Mouse (Mus musculus) ES-CJ7 (cell line): ENCODE data around the gene Spag16.

Experiments used
- DNase-seq: peaks from one replicate; pipeline ENCODE4 v3.0.0; 2011; ENCODE audit warnings: low read depth, low spot score

The Spag16 gene

DNA sequence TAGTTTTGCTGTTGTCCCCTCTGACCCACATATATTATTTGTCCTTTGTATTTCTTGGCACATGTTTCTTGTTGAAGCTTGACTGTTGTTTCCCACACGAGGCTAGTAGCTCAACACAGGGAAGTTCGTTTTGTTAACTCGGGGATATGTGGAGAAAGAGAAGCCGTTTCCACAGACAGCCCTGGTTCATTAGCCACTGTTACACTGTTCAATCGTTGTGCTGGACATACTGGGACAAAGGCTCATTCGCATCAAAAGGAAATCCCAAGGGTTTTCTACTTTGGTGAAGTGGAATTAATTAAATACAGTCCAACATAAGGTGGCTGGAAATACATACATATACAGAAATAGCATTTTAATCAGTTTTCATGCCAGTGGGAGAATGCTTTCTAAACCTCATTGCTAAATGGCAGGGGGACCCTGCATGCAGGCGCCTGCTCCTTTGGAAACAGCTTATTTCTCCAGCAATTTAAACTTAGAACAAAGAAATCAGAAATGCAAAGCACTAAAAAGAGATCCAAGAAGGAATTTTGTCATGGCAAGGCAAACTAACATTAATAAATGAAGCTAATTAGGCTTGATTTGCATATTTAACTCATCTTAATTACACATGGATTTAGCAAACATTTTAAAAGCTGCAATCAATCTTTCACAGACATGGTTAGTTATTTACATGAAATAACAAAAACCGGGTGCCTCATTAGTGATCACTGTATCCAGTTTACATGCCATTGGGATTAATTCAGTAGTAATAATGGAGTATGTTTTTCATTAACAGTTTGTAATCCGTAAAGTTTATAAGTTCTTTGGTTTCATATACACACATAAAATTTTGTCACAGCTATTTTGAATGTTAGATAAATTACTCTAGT, 615.7 kb downstream of the Spag16 start:
- no peak for DNase-seq

DNA sequence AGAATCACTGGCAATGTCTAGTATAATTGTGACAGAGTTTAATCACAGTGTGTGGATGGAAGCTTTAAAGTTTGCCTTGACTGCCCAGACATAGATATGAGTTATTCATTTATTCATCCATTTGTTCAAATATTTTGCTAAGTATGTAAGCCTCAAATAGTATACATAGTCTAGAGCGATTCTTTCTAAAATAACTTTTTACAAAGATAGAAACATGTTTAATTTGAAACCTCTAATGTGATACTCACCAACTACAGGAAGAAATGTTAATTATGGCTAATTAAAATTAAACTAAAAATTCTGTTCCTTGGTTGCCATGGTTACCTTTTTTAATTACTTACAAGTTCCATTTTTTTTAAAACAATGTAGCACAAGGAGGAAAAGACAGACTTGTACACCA, 653.1 kb downstream of the Spag16 start:
- no peak for DNase-seq

DNA sequence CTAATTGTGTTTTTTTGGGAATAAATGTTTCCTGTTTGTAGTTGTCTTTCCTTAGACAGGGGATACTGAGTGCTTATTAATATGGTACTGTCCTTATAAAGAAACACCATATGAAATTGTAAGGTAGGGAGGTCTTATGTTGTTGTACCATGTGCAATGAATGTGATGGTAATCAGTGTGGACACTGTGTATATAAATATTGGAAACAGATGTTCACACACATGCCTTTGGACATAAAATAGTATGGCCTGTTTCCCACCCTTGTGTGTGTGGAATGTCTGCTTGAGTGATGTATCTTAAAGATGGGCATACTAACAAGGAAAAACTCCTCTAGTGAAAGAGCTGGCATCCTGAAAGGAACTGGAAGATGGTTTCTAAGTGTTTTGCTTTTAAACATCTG, 692.1 kb downstream of the Spag16 start:
- no peak for DNase-seq

DNA sequence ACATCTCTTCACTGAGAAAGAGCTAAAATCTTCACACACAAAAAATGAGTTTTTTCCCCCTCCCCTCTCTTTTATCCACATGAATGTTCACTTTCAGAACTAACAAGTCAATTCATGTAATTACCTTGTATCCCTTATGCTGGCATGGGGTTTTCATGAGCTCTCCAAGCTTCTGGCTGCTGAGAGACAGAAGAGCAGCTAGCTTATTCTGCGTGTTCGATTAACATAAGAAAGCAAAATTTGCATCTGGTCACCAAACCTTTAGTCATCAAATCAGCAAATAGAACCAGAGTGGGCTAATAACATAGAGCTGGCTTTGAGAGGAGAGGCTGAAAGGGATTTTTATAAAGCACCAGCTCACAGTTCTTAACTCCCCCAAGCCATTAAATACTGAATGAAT, 700.4 kb downstream of the Spag16 start:
- no peak for DNase-seq

DNA sequence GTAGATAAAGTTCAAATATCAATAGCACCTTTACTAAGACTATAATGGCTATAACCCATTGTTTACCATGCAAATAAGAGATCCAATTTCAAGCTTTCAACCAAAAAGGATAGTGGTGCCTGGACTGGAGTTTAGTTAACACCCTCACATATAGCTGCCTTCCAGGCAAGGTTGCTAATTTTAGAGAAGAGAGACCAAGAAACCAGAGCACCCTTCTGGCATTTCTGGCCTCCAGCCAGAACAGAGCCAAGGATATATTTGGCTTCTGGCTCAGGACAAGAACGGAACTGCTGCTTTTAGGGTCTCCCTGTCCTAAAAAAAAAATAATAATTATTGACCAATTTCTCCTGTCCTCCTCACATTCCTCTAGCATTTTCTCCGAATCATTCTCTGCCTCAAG, 703.0 kb downstream of the Spag16 start:
- DNase-seq: no peak

DNA sequence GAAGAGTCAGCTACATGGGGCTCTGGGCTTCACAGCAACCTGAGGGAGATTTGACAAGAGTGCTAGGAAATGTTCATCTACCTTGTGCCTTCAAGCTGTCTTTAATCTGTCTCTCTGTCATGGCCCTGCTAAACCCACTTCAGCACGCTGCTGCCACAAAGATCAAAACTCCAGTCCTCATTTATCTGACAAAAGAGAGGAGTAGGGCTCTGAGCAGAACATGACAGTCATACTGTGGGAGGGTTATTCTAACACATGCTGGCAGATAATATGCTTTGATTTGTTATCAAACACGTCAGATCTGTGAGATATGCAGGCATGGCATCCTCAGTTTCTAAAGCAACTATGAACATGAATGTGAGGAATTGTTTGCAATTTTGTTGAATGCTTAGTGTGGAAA, 725.1 kb downstream of the Spag16 start:
- DNase-seq: no peak

- DNase-seq: no peak
Observed at GRCm38 (mm10) chr1:70621805-70622204, 795.0 kb downstream of the Spag16 start.

GRCm38 (mm10) chr1:70624803-70625460, 798.2 kb downstream of the Spag16 start:
- no peak for DNase-seq

DNA sequence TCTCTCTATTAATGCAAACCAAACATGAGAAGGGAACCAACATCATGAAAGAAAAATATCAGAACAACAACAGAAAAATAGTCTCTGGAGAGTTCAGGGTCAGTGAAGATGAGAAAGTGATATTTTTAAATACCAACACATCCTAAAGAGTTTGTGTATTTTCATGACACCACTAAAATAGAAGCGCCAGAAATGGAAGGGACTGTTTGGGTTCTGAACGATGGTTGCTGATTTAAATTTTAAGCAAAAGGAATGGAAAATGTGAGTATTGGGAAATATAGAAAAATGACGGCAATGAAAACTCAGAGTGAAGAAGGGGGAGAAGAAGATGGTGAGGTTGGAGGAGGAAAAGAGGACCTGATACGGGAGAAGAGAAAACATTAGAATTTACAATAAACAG, 825.9 kb downstream of the Spag16 start:
- DNase-seq: no peak

- no peak for DNase-seq
Observed at GRCm38 (mm10) chr1:70692529-70692928, 865.8 kb downstream of the Spag16 start.

DNA sequence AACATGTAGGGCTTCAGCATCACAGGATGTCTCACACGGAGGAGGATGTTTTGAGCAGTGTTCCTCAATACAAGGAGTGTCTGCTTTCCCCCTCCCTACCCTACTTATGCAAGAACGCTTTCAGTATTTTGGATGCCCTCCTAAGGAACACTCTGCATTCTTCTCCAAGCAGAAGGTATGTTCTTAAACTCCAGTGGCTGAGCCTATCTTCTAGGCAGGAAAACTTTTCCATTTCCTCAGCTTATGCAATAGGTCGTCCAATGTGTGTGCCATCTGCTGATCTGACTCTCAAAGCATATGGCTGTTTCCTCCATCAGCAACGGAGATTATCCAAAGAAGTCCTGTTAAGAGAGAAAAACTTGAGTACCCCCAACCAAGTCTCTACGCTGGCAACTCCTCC, 873.5 kb downstream of the Spag16 start:
- no peak for DNase-seq

GRCm38 (mm10) chr1:70703934-70704333, 877.2 kb downstream of the Spag16 start:
- DNase-seq: no peak

DNA sequence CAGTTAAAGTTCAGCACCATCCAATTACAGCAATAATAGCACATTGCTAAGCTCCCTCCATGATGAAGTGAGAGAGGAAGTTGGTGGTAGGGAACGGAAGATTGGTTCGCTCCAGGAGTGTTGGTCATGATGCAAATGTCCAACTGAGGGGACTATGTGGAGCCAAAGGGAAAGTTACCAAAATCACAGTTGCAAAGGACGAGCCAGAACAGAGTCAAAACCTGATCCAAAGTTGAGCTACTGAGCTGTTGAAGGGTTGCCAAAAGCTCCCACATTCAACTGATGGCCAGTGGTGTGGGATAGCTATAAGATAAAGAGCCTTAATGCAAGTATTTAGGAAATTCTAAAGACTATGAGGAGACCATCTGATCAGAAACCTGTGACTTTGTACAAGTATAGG, 879.1 kb downstream of the Spag16 start:
- DNase-seq: no peak

GRCm38 (mm10) chr1:70725045-70725444, 898.3 kb downstream of the Spag16 start:
- DNase-seq: no peak

DNA sequence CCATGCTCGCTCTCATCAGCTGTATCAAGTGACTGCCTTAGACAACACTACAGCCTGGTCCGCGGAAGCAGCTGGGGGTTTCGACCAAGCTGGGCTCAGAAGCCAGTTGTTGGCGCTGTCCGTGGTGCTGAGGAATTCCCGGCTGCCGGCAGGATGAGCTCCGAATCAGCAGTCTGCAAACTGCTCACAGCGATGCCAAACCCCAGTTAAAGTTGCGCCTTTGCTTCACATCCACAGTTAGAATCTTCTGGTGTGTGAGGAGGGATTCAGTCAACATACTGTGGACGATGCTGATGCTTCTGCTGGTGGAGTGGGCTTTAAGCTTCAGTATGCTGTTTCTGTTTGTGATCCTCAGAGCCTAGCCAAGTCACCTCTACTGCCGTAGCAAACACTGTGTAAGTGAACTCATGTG, 898.9 kb downstream of the Spag16 start, which contains the start of gene Vwc2l:
Vwc2l (plus strand) TSS at position 61 of the 412 bp plus-strand sequence.
- DNase-seq: peak; percentile 83
